Mouse (Mus musculus) hindbrain, postnatal 0 days (tissue): ENCODE measurements around the gene Ttc14. TPM values are rescaled to one million over a fixed set of nuclear protein-coding genes. Genes with fewer than 3 reads are reported as not detected.

Experiments
- ATAC-seq: fragments of 200-750 bp; cut with Nextera tagmentation; 2 replicates; pipeline ENCODE4 v1.8.0; 2017; ENCODE audit warnings: mild to moderate bottlenecking, moderate TSS enrichment, moderate library complexity
- DNase-seq: peaks from one replicate; pipeline ENCODE4 v3.0.0-alpha.2; 2015; ENCODE audit warnings: low spot score
- H3K27ac ChIP-seq: fragments of 300-500 bp; sonication (generic); 2 replicates; pipeline ENCODE4 v1.5.1; 2014; ENCODE audit warnings: mild to moderate bottlenecking
- H3K27me3 ChIP-seq: fragments of 300-500 bp; sonication (generic); 2 replicates; pipeline ENCODE4 v1.6.1; 2014; ENCODE audit warnings: low read length, mixed read lengths; ENCODE audit not compliant: insufficient read depth
- H3K36me3 ChIP-seq: fragments of 300-500 bp; sonication (generic); 2 replicates; pipeline ENCODE4 v1.6.1; 2014; ENCODE audit warnings: low read length, mixed read lengths; ENCODE audit not compliant: insufficient read depth
- H3K4me1 ChIP-seq: fragments of 300-500 bp; sonication (generic); 2 replicates; pipeline ENCODE4 v1.6.1; 2014; ENCODE audit warnings: antibody characterized with exemption, low read length, mixed read lengths; ENCODE audit not compliant: insufficient read depth
- H3K4me2 ChIP-seq: fragments of 300-500 bp; sonication (generic); 2 replicates; pipeline ENCODE4 v1.6.1; 2014; ENCODE audit warnings: low read depth, mild to moderate bottlenecking, low read length, moderate library complexity, mixed read lengths
- H3K4me3 ChIP-seq: fragments of 300-500 bp; sonication (generic); 2 replicates; pipeline ENCODE4 v1.5.1; 2014; ENCODE audit warnings: low read length
- H3K9ac ChIP-seq: fragments of 300-500 bp; sonication (generic); replicated peaks from 2 replicates; pipeline ENCODE4 v1.6.1; 2014; ENCODE audit warnings: mild to moderate bottlenecking, low read length, moderate library complexity, mixed read lengths
- H3K9me3 ChIP-seq: fragments of 300-500 bp; sonication (generic); 2 replicates; pipeline ENCODE4 v1.6.1; 2016; ENCODE audit warnings: low read length, mixed read lengths
- CTCF ChIP-seq: IDR thresholded peaks from 2 replicates; pipeline ENCODE4 v1.5.1; 2016; ENCODE audit warnings: antibody characterized with exemption, control low read depth, low read depth
- polyA plus RNA-seq: library from polyadenylated mRNA; unstranded; fragments of >200 nt; fragmentation: Nextera tagmentation; extraction: Ambion mirVana; gene quantifications from 2 replicates; pipeline ENCODE4 v1.2.1, GENCODE M21; 2015
- total RNA-seq: library from RNA; depleted of rRNA; stranded (reverse); fragments of >200 nt; gene quantifications from 2 replicates; pipeline ENCODE4 v1.2.3, GENCODE M21; 2014; rRNA removed

Gene Ttc14
- total and polyA plus RNA-seq, 2 experiments from 2014 or later: 34.3 to 60.9 TPM

GRCm38 (mm10) chr3:33864000-33864540 is 64.4 kb downstream of the Ttc14 start:
- Histone ChIP-seq H3K4me2 (no peak overlapping the region), H3K27me3 (no peaks in the 10 kb centered on the region), H3K4me3 (no peak overlapping the region), H3K4me1 (no peaks in the 10 kb centered on the region), H3K9me3 (no peaks in the 10 kb centered on the region), H3K36me3 (no peaks in the 10 kb centered on the region), H3K27ac (no peak overlapping the region), H3K9ac (no peak overlapping the region)
- no peak for ATAC-seq
- DNase-seq: no peak
- TF ChIP-seq CTCF: no peak

Other genes with a start within 250 kb of the Ttc14 start
- gene Ccdc39, start 44.5 kb downstream of the Ttc14 start, total RNA-seq: 10.0 and 20.2 TPM in 2 replicates
- gene Ccdc39, start 44.5 kb downstream of the Ttc14 start, polyA plus RNA-seq: 12.1 and 13.6 TPM in 2 replicates
- 28.6 and 32.2 TPM in 2 replicates for gene Fxr1, start 220.1 kb downstream of the Ttc14 start, total RNA-seq
- gene Fxr1, start 220.1 kb downstream of the Ttc14 start, polyA plus RNA-seq: 28.5 and 29.6 TPM in 2 replicates